Mouse (Mus musculus) right cerebral cortex, adult 2 months (tissue): ENCODE measurements around the gene Msh4.

Experiments used
- DNase-seq, 2 experiments: peaks; one replicate each; pipeline ENCODE4 v3.0.0; 2021 to 2022; ENCODE audit warnings: low spot score in 2 of 2

The Msh4 gene

DNA sequence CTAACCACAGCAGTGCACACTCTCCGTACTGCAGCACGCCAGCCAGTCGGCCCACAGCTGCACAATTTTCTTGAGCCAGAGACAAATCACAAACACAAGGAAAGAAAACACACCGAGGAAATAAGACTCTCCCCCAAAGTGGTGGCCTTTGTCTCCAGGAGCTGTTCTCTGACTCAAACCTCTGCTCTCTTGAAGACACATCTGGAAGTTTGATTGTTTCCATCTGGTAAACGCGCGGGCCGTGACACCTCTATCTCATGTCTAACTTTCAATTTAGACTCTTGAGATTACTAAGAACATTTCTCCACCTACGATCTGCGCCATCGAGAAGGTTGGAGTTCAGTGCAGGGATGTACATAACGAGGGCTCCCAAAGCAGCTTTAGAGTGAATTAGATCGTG is 97.5 kb downstream of the Msh4 start:
- DNase-seq = no peak

DNA sequence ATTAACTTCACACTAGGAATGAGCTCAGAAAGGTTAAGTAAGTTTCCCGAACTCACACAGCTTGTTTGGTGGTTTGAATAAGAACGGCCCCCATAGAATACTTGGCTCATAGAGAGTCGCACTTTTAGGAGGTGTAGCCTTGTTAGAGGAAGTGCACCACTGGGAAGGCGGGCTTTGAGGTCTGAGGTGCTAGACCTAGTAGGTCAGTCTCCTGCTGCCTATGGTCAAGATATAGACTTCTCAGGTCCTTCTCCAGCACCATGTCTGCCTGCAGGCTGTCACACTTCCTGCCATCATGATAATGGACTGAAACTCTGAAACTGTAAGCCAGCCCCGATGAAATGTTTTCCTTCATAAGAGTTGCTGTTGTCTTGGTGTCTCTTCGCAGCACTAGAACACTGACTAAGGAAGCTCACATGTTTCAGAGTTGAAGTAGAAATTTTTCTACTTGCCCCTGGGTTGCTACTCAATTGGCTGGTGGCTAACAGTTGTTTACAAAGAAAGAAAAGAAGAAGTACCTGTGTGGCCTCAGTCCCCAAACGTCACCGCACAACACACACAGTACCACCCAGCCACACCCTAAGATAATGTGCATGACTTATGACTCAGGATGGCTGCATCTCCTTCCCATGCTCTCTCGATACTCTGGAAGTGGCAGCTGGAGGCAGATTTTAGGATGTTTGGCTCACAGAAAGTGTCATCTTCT is 98.3 kb downstream of the Msh4 start:
- no peak for DNase-seq
